Mouse (Mus musculus): ENCODE measurements around the gene Tmem131l. TPM values are rescaled to one million over a fixed set of nuclear protein-coding genes. Genes with fewer than 3 reads are reported as not detected.
A peak's percentile ranks its signal among the peaks of the same experiment; 100 is the strongest.
"Not testable (repeated sequence)": the region's sequence is repeated elsewhere in the genome, so short reads cannot be mapped to it uniquely, and the experiment has no call there.

Tmem131l gene
- total RNA-seq, 2 experiments from 2014 or later = 10.1 to 12.7 TPM

DNA sequence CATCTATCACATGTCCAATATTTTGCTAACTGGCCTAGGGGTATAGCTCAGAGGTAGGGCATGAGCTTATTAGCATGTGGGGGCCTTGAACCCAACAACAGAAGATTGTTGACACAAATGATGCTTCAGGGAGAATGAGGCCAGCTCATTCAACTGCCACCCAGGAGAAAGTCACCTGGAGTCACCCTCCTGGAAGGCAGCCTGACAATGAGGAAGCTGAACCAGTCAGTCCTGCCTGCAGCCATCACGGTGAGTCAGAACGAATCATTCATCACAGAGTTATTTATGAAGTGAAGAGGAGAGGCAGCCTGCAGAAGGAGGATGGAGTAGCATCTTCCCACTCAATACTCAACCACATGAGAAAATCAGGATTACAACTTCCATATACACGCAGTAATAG is 124.9 kb downstream of the Tmem131l start:
- DNase-seq = no peak

DNA sequence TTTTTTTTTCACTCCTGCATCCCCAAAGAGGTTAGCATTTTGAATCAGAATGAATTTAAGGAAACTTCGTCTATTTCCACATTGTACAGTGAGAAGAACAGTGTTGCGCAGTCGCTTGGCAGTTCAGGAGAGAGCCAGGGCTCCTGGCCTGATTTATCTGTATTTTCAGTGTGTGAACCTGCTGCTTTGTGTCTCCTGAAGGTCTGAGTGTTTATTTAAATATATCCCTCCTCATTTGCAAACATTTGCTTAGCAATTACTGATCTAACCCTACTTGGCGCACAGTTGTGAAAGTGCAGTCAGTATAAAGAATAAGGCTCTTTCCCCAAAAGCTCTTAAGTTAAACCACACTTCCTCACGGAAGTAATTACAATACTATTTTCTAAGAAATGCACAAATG is 129.3 kb downstream of the Tmem131l start:
- DNase-seq = no peak

DNA sequence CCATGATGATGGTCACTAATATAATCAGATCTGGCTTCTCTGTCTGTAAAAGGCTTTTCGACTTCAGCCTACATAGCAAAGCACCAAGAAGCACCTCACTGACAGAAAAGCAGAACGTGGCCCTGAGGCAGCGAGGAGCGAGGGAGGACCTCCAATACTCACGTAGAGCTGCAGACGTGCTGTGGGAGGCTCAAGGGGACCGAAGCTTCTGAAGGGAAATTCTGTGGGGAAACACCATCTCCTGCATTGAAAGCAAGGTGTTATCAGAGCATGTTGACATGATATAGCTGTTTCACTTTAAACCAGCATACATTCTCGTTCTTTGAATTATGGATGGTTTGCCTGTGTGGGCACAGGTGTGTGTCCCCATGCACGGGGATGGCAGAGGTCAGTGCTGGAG is 133.8 kb downstream of the Tmem131l start:
- DNase-seq = no peak

- DNase-seq = no peak
Measured at GRCm38 (mm10) chr3:83905161-83905560, 134.8 kb downstream of the Tmem131l start.

- no peak for DNase-seq
Measured at GRCm38 (mm10) chr3:83904176-83904958, 135.6 kb downstream of the Tmem131l start.

DNA sequence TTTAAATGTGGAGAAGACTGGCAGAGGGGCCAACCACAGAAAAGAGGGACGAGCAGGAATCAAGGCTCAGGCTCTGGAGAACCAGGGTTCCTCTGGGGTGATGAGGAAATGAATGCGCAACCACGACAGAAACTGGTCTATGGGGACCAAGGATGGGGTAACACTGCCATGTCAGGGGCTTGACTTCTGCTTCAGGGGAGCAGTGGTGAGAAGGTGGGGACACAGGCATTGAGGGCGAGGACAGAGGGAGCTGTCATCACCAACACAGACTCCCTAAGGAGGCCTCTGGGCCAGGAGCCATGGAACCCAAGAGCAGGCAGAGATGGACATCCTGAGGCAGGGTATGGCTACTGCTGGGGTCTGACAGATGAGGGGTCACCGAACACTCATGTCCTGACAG is 137.0 kb downstream of the Tmem131l start:
- DNase-seq = no peak

- no peak for DNase-seq
Measured at GRCm38 (mm10) chr3:83902459-83902858, 137.5 kb downstream of the Tmem131l start.

- no peak for DNase-seq
Measured at GRCm38 (mm10) chr3:83900756-83901373, 139.1 kb downstream of the Tmem131l start.

- peak; percentile 57 for DNase-seq
Measured at GRCm38 (mm10) chr3:83899556-83899955, 140.4 kb downstream of the Tmem131l start.

GRCm38 (mm10) chr3:83898246-83898645 is 141.7 kb downstream of the Tmem131l start:
- no peak for DNase-seq

GRCm38 (mm10) chr3:83895811-83896210 is 144.2 kb downstream of the Tmem131l start:
- DNase-seq = no peak

GRCm38 (mm10) chr3:83895111-83895510 is 144.9 kb downstream of the Tmem131l start:
- no peak for DNase-seq

GRCm38 (mm10) chr3:83885163-83885562 is 154.8 kb downstream of the Tmem131l start:
- DNase-seq = no peak

- not testable (repeated sequence) for DNase-seq
Measured at GRCm38 (mm10) chr3:83879261-83880050, 160.5 kb downstream of the Tmem131l start.

- DNase-seq = no peak
Measured at GRCm38 (mm10) chr3:83878801-83879200, 161.2 kb downstream of the Tmem131l start.

DNA sequence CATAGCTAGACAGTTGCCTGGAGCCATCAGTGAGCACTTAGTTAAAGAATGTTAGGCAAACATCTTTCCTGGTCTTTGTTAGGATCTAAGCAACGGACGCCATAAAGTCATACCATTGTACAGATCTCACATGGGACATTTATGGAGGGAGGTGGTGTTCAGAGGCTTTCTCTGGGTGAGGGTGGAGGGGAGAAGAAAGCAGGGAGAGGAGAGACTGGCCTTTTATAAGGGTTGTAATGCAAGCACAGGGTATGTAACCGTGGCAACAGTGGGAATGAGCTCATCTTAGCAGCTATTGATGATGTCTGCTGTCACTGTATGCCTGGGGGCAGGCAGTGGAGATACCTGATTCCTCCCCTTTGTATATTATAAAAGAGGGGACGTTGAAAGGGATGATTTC is 163.7 kb downstream of the Tmem131l start:
- no peak for DNase-seq

DNA sequence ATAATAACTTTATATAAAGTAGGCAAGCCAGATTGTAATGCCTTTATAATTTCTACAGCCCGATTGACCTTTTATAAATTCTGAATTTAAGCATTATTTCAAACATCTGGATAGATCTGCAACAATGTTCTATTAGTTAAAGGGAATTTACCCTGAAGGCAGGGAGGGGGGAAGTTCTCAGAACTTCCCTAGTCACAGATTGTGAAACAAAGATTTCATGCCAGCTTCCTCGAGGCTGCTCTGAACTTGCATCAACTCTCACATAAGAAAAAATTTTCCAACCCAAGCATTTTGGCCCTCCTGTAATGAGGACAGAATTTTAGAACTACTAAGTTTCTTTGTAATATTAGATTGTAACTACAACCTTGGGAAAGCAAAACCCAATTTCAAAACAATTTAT is 164.9 kb downstream of the Tmem131l start:
- DNase-seq = not testable (repeated sequence)

DNA sequence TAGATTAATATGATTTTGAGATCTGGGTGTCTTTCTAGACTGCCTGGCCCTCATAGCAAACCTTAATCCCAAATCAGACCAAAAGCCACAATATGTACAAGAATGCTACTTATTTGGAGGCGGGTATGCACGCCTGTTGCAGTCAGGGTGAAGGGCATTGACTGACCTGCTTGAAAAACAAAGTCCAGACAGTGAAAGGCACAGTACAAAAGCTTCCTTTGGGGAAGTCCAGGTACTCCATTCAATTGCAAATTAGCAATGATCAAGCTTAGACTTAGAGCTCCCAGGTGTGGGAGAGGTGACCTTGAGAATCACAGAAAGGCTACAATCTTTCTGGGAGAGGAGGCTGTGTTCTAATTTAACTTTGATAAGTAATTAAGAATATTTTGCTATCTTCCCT is 167.1 kb downstream of the Tmem131l start:
- DNase-seq = not testable (repeated sequence)

DNA sequence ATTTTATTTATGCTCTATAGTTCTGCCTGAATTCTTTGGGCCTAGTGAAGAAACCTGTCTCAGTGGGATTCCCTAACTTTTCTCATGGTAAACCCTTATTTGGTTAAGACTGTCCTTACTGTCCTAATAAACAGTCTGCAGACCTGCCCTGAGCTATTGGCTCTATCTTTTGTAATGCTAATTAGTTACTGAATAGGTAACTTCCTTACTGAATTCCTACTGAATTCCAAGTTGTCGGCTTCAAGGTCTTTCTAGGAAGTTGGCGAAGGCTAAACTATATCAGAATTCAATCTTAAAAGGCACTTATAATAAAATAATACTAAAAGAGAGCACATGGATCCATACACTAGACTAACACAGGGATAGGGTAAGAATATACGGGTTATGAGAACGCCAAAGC is 168.0 kb downstream of the Tmem131l start:
- DNase-seq = not testable (repeated sequence)

- DNase-seq = not testable (repeated sequence)
Measured at GRCm38 (mm10) chr3:83871559-83871958, 168.4 kb downstream of the Tmem131l start.

DNA sequence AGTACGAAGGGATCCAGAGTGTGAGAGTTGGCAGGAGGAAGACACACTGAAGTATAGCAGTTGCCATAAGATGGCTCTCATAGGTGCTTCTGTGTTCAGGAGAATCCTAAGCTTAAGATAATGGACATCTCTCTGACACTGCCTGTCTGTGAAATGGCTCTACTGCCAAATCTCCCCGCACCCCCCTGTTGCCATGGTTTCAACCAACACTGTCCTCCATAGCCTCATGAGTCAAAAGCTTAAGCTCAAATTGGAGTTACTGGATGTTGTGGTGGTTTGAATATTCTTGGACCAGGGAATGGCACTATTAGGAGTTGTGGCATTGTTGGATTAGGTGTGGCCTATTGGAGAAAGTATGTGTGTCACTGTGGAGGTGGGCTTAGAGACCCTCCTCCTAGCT is 170.2 kb downstream of the Tmem131l start:
- DNase-seq = no peak

GRCm38 (mm10) chr3:83867026-83867425 is 172.9 kb downstream of the Tmem131l start:
- not testable (repeated sequence) for DNase-seq

GRCm38 (mm10) chr3:83865216-83865615 is 174.8 kb downstream of the Tmem131l start:
- peak; percentile 38 for DNase-seq

All from gastrocnemius, postnatal 25 days (tissue).